Mouse (Mus musculus) thymus, postnatal 0 days (tissue): ENCODE measurements around the gene Vstm5. TPM values are rescaled to one million over a fixed set of nuclear protein-coding genes. Genes with fewer than 3 reads are reported as not detected.

ENCODE experiments used
- DNase-seq: peaks from one replicate; pipeline ENCODE4 v3.0.0-alpha.2; 2015; ENCODE audit warnings: low spot score
- polyA plus RNA-seq: library from polyadenylated mRNA; unstranded; fragments of >200 nt; fragmentation: Nextera tagmentation; extraction: Ambion mirVana; gene quantifications from 2 replicates; pipeline ENCODE4 v1.2.1, GENCODE M21; 2015

The Vstm5 gene
- polyA plus RNA-seq, 1 experiment from 2014 or later = 0.65 TPM

GRCm38 (mm10) chr9:15308254-15308653 is 69.4 kb downstream of the Vstm5 start:
- no peak for DNase-seq

Other genes with a start within 250 kb of the Vstm5 start
- gene Panx1, start 193.6 kb upstream of the Vstm5 start, polyA plus RNA-seq = 76.0 and 78.1 TPM in 2 replicates
- 0.03 TPM in 1 of 2 replicates, not detected in the other for gene Hephl1, start 126.9 kb upstream of the Vstm5 start, polyA plus RNA-seq
- 41.2 and 41.4 TPM in 2 replicates for gene Med17, start 40.9 kb downstream of the Vstm5 start, polyA plus RNA-seq
- 77.6 and 79.2 TPM in 2 replicates for gene Taf1d, start 67.2 kb downstream of the Vstm5 start, polyA plus RNA-seq
- 4.3 and 4.8 TPM in 2 replicates for gene 4931406C07Rik, start 67.4 kb downstream of the Vstm5 start, polyA plus RNA-seq
- gene Cep295, start 118.7 kb downstream of the Vstm5 start, polyA plus RNA-seq = 13.9 and 17.1 TPM in 2 replicates